Mouse (Mus musculus) kidney, embryonic 14.5 days (tissue): ENCODE results near the gene BC048562. TPM values are rescaled to one million over a fixed set of nuclear protein-coding genes. Genes with fewer than 3 reads are reported as not detected.
A peak's percentile ranks its signal among the peaks of the same experiment; 100 is the strongest.

ENCODE experiments used
- ATAC-seq: fragments of 200-750 bp; cut with Nextera tagmentation; 2 replicates; pipeline ENCODE4 v1.8.0; 2017; ENCODE audit warnings: moderate number of reproducible peaks, mild to moderate bottlenecking, moderate TSS enrichment, moderate library complexity; ENCODE audit not compliant: low FRiP score, low TSS enrichment
- H3K27ac ChIP-seq: fragments of 300-500 bp; sonication (generic); 2 replicates; pipeline ENCODE4 v1.5.1; 2014; ENCODE audit warnings: low read depth, mild to moderate bottlenecking, low read length, moderate library complexity, mixed read lengths
- H3K27me3 ChIP-seq: fragments of 300-500 bp; sonication (generic); 2 replicates; pipeline ENCODE4 v1.6.1; 2014; ENCODE audit warnings: mild to moderate bottlenecking, low read length; ENCODE audit not compliant: control insufficient read depth, insufficient read depth
- H3K36me3 ChIP-seq: fragments of 300-500 bp; sonication (generic); 2 replicates; pipeline ENCODE4 v1.6.1; 2014; ENCODE audit warnings: low read length, mixed read lengths; ENCODE audit not compliant: control insufficient read depth, insufficient read depth
- H3K4me1 ChIP-seq: fragments of 300-500 bp; sonication (generic); 2 replicates; pipeline ENCODE4 v1.6.1; 2014; ENCODE audit warnings: low read length, mixed read lengths; ENCODE audit not compliant: control insufficient read depth, insufficient read depth
- H3K4me2 ChIP-seq: fragments of 300-500 bp; sonication (generic); replicated peaks from 2 replicates; pipeline ENCODE4 v1.6.1; 2014; ENCODE audit warnings: low read depth, mild to moderate bottlenecking, low read length
- H3K4me3 ChIP-seq: fragments of 300-500 bp; sonication (generic); 2 replicates; pipeline ENCODE4 v1.5.1; 2014; ENCODE audit warnings: mild to moderate bottlenecking, low read length
- H3K9ac ChIP-seq: fragments of 300-500 bp; sonication (generic); 2 replicates; pipeline ENCODE4 v1.6.1; 2014; ENCODE audit warnings: low read depth, mild to moderate bottlenecking, low read length, moderate library complexity
- H3K9me3 ChIP-seq: fragments of 300-500 bp; sonication (generic); 2 replicates; pipeline ENCODE4 v1.6.1; 2016; ENCODE audit warnings: low read length; ENCODE audit not compliant: control insufficient read depth
- WGBS: fragments of 180-500 bp; shearing (Covaris S2); extraction: QIAGEN DNeasy Blood & Tissue Kit; methylation state at CpG from one replicate; pipeline ENCODE4 v1.1.7; 2014; 5-methylcytosine and 5-hydroxymethylcytosine counted together
- polyA plus RNA-seq: library from polyadenylated mRNA; unstranded; fragments of >200 nt; fragmentation: Nextera tagmentation; extraction: Ambion mirVana; gene quantifications from 2 replicates; pipeline ENCODE4 v1.2.1, GENCODE M21; 2014

Gene BC048562
- polyA plus RNA-seq, 1 experiment from 2014 or later = not detected

DNA sequence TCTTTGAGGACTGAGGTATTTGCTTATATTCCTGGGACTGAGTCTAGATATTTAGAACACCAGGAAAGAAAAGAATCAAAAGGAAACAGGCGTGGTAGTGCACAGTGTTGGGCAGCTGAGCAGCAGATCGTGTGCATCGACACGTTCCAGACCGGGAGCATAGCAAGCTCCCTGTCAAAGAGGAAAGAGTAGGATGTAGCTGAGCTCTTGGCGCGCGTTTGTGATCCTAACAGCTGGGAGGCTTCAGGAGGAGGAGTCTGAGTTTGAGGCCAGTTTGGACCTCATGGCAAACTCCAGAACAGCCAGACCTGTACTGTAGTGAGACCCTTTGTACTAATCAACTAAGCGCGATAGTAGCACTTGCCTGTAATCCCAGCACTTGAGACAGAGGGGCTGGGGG is 25.9 kb downstream of the BC048562 start:
- 69% methylated on average over 10 of the region's 10 CpGs for WGBS
- ATAC-seq = peak; percentile 13
- Histone ChIP-seq H3K27ac (peak overlapping the region; percentile 93; the same call in 1 of the 2 replicates), H3K36me3 (peaks cover 35% of the 10 kb centered on the region), H3K4me1 (peaks cover 14% of the 10 kb centered on the region), H3K4me3 (peak overlapping the region; percentile 87; the same call in 1 of the 2 replicates), H3K4me2 (peak overlapping the region; percentile 86; the same call in 1 of the 2 replicates), H3K9me3 (no peaks in the 10 kb centered on the region), H3K9ac (no peak overlapping the region), H3K27me3 (no peaks in the 10 kb centered on the region)

DNA sequence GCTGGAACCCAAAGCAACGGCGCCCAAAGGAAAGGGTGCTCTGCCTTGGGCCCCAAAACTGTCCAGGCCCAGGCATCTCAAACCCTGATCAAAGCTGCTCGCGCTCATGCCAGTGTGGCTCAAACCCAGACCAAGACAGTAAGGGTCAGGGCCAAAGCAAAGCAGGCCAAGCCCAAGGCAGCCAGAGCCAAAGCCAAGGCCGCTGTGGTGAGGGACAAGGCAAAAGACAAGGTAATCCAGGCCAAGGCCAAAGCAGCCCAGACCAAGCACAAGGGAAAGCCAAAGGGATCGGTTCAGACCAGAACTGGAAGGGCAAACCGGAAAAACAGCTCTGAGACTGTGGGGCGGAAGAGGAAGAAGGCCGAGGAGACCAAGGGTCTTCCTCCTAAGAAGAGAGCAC is 27.4 kb downstream of the BC048562 start:
- Histone ChIP-seq H3K4me1 (peaks cover 14% of the 10 kb centered on the region), H3K4me3 (no peak overlapping the region), H3K4me2 (no peak overlapping the region), H3K27ac (no peak overlapping the region), H3K36me3 (peaks cover 38% of the 10 kb centered on the region), H3K9me3 (peaks cover 3% of the 10 kb centered on the region; the same call in 1 of the 2 replicates), H3K9ac (no peak overlapping the region), H3K27me3 (no peaks in the 10 kb centered on the region)
- 94% methylated on average over 9 of the region's 9 CpGs for WGBS
- no peak for ATAC-seq

DNA sequence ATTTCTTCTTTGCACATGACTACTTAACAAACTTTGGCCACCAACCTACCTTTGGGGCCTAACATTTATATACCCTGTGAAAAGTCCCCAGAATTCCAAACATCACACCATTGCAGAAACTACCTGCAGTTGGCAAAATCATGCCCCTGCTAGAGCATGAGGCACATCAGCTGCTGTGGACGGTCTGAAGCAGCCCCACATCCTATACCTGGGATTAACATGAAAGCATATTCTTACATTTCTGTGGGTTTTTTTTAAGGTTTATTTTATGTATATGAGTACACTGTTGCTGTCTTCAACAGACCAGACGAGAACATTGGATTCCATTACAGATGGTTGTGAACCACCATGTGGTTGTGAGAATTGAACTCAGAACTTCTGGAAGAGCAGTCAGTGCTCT is 29.9 kb downstream of the BC048562 start:
- Histone ChIP-seq H3K4me3 (no peak overlapping the region), H3K9me3 (peaks cover 3% of the 10 kb centered on the region; the same call in 1 of the 2 replicates), H3K9ac (no peak overlapping the region), H3K4me2 (no peak overlapping the region), H3K27me3 (no peaks in the 10 kb centered on the region), H3K4me1 (peaks cover 14% of the 10 kb centered on the region), H3K27ac (no peak overlapping the region), H3K36me3 (peaks cover 38% of the 10 kb centered on the region)
- ATAC-seq = no peak
- 83% methylated on average over 2 of the region's 2 CpGs for WGBS

DNA sequence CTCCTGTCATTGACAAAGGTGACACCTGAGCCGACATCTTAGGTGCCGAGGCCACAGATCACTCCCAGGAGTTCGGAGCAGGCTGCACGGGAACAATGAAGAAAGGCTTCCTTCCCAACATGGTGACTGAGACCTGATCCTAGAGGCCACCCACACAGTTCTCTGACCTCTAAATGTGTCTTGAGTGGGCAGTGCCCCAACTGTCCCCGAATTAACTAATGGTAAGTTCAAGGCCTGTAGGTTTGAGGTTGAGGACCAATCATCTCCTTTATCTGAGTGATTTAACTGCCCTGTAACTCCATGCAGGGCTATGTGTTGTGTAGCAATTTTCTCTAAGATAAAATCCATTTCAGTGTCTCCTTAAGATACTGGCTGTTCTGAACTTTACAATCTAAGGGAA is 33.1 kb downstream of the BC048562 start:
- ATAC-seq = no peak
- Histone ChIP-seq H3K27me3 (no peaks in the 10 kb centered on the region), H3K4me1 (no peaks in the 10 kb centered on the region), H3K9me3 (peaks cover 3% of the 10 kb centered on the region; the same call in 1 of the 2 replicates), H3K4me3 (no peak overlapping the region), H3K36me3 (peaks cover 21% of the 10 kb centered on the region), H3K9ac (no peak overlapping the region), H3K27ac (no peak overlapping the region), H3K4me2 (no peak overlapping the region)
- WGBS = 27% methylated on average over 5 of the region's 5 CpGs

DNA sequence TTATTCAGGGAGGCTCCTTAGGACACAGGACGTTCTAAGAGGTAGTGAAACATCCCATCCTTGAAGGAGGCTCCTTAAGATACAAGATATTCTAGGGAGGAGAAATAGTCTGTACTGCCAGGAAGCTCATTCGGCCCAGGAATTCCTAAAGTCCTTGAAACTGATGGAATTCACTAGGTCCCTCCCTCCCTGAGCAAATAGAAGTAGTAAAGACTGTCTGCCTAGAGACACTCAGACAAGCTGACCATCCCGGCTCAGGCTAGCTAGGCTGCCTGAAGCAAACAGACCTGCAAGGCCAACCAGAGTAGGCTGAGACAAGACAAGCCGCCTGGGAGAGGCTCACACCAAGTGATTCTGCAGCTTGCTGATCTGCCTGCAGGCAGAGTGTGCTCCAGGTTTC is 33.6 kb downstream of the BC048562 start:
- no peak for ATAC-seq
- Histone ChIP-seq H3K4me3 (no peak overlapping the region), H3K9ac (no peak overlapping the region), H3K36me3 (peaks cover 17% of the 10 kb centered on the region), H3K27ac (no peak overlapping the region), H3K4me1 (no peaks in the 10 kb centered on the region), H3K27me3 (no peaks in the 10 kb centered on the region), H3K4me2 (no peak overlapping the region), H3K9me3 (peaks cover 3% of the 10 kb centered on the region; the same call in 1 of the 2 replicates)
- 60% methylated on average over 4 of the region's 4 CpGs for WGBS

DNA sequence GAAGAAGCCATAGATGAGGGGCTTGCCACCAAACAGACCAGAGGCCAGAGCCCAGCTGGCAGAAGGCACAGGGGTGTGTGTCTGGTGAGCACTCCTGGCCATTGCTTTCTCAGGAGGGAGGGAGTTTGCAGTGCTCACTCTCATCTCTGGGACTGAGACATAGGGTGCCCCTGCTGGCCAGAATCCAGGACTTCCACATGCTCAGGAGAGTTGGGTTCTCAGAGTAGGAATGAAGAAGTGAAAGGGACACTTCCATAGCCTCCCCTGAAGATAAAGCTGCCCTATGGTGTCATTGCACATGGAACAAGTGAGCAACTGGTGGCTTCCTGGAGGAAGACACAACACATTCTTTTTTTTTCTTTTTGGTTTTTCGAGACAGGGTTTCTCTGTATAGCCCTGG is 38.2 kb downstream of the BC048562 start:
- ATAC-seq = no peak
- H3K36me3 ChIP-seq = no peaks in the 10 kb centered on the region

DNA sequence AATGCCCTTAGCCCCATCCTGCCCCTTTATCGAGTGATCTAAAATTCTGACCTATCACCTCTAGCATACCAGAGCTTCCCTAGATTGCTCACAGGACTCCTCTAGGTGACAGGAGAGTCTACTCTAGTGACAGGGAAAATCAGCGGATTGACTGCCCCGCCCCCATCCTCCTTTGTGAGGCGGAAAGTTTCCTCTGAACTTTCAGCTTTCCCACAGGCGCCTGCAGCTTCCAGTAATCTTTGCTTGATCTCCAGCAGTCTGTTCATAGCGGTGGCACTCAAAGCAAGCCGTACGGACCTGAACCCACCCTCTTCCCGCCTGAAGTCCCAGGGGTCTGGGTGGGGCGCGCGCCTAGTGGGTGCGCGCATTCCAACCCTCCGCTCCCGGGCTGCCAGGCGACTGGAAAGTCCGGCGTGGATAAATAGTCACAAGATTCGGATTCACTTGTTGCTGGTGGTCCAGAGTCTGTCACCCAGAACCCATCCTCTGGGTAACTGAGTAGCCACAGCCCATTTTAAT is 42.4 kb downstream of the BC048562 start:
- Histone ChIP-seq H3K27me3 (no peaks in the 10 kb centered on the region), H3K4me3 (peak overlapping the region; percentile 41), H3K4me2 (peak overlapping the region; percentile 53), H3K4me1 (peaks cover 17% of the 10 kb centered on the region), H3K9me3 (no peaks in the 10 kb centered on the region), H3K36me3 (peaks cover 25% of the 10 kb centered on the region), H3K9ac (peak overlapping the region; percentile 52; the same call in 1 of the 2 replicates), H3K27ac (peak overlapping the region; percentile 92)
- 1% methylated on average over 20 of the region's 20 CpGs for WGBS
- peak; percentile 82 for ATAC-seq

More for the DNA sequence above, 38.2 kb downstream of the BC048562 start:
- 55% methylated on average over 1 of the region's 1 CpGs for WGBS
- no peaks in the 10 kb centered on the region for H3K9me3 ChIP-seq
- peaks cover 6% of the 10 kb centered on the region for H3K4me1 ChIP-seq
- H3K27ac ChIP-seq = no peak overlapping the region
- no peak overlapping the region for H3K4me3 ChIP-seq
- H3K27me3 ChIP-seq = no peaks in the 10 kb centered on the region
- no peak overlapping the region for H3K4me2 ChIP-seq
- no peak overlapping the region for H3K9ac ChIP-seq

DNA sequence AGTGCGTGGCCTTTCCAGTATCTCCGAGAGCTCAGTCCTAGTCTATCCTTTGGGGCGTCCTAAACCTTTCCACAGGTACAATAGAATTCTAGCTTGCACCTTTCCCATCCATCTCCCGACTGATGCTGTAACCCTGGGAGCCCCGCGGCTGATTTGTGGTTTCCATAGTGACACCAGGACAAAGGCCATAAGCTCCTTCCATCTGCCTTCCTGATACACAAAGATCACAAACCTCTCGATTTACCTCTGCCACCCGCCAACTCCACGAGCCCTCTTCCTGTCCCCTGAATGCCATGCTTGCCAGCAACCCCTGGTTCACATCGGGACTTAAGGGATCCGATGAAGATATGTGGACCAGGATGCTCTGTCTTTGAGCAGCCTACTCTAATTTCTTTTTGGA is 43.0 kb downstream of the BC048562 start:
- Histone ChIP-seq H3K36me3 (peaks cover 30% of the 10 kb centered on the region), H3K9ac (no peak overlapping the region), H3K27me3 (no peaks in the 10 kb centered on the region), H3K9me3 (no peaks in the 10 kb centered on the region), H3K27ac (peak overlapping the region; percentile 92), H3K4me1 (peaks cover 17% of the 10 kb centered on the region), H3K4me3 (peak overlapping the region; percentile 41; the same call in 1 of the 2 replicates), H3K4me2 (peak overlapping the region; percentile 53)
- no peak; the same call in 1 of the 2 replicates for ATAC-seq
- 36% methylated on average over 11 of the region's 11 CpGs for WGBS

DNA sequence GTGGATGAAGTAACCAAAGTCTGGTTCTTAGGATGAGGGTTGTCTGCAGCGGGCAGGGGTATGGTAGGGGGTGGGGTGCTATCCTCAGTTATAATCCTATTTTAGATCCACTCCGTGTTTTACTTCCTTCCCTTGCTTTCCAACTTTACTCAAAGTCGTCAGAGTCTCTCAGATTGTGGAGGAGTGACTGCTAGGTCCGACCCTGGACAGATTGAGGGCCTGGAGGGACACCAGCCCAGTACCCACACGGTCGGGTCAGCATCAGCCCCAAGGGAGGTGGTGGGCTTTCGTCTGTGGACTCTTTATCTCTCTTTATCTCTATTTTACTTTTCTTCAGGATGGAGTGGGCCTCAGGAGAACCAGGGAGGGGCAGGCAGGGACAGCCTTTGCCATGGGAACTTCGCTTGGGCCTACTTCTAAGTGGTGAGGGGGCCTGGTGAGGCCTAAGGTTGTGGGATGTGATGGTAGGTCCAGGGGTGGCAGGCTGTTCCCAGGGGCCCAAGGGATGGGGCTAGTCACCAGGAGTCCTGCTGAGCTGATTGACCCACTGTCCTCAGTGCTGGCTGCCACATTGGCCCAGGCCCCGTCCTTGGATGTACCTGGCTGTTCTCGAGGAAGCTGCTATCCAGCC is 43.6 kb downstream of the BC048562 start, which contains the start of gene Lamb2:
Lamb2 (plus strand) TSS at position 16 of the 631 bp plus-strand sequence.
- 8% methylated on average over 10 of the region's 10 CpGs for WGBS
- H3K27me3 ChIP-seq = no peaks in the 10 kb centered on the region
- ATAC-seq = peak; percentile 72
- peaks cover 17% of the 10 kb centered on the region for H3K4me1 ChIP-seq
- H3K36me3 ChIP-seq = peaks cover 34% of the 10 kb centered on the region
- peak within 1 kb of the TSS; percentile 55 for H3K4me3 ChIP-seq
- peak within 1 kb of the TSS; percentile 73 for H3K9ac ChIP-seq
- H3K9me3 ChIP-seq = no peaks in the 10 kb centered on the region
- peak within 1 kb of the TSS; percentile 92 for H3K27ac ChIP-seq
- H3K4me2 ChIP-seq = peak within 1 kb of the TSS; percentile 84
